Mouse (Mus musculus) G1E (cell line): ENCODE data around the gene Fhad1. TPM values are rescaled to one million over a fixed set of nuclear protein-coding genes. Genes with fewer than 3 reads are reported as not detected.

Source experiments
- ATAC-seq: 2 replicates; pipeline ENCODE4 v1.8.0; 2016; ENCODE audit warnings: mild to moderate bottlenecking; ENCODE audit not compliant: insufficient number of reproducible peaks, poor library complexity, low FRiP score, severe bottlenecking; ENCODE audit errors: extremely low read depth
- DNase-seq: peaks from one replicate; pipeline ENCODE4 v3.0.0; 2012; ENCODE audit warnings: low spot score
- H3K27me3 ChIP-seq: 2 replicates; pipeline ENCODE4 v1.6.1; 2012; ENCODE audit warnings: mild to moderate bottlenecking, low read length, inconsistent platforms; ENCODE audit not compliant: insufficient read depth
- H3K36me3 ChIP-seq: replicated peaks from 2 replicates; pipeline ENCODE3; 2012; ENCODE audit warnings: mild to moderate bottlenecking, inconsistent platforms
- H3K4me1 ChIP-seq: 2 replicates; pipeline ENCODE4 v1.6.1; 2012; ENCODE audit warnings: low read depth, low read length, inconsistent platforms, mixed read lengths; ENCODE audit not compliant: insufficient read depth
- H3K4me3 ChIP-seq: 2 replicates; pipeline ENCODE4 v1.5.1; 2012; ENCODE audit warnings: low read depth, mild to moderate bottlenecking, inconsistent platforms, low read length, moderate library complexity, mixed read lengths
- H3K9me3 ChIP-seq: replicated peaks from 2 replicates; pipeline ENCODE4 v1.6.1; 2012; ENCODE audit warnings: inconsistent platforms
- CTCF ChIP-seq: IDR thresholded peaks from 2 replicates; pipeline ENCODE4 v1.5.1; 2012; ENCODE audit warnings: low read depth, low read length, inconsistent platforms, mixed read lengths
- GATA1 ChIP-seq: IDR thresholded peaks from 2 replicates; pipeline ENCODE4 v1.6.1; 2012; ENCODE audit warnings: borderline replicate concordance, low read length, inconsistent platforms, mixed read lengths
- GATA2 ChIP-seq: IDR thresholded peaks from 2 replicates; pipeline ENCODE4 v1.6.1; 2012; ENCODE audit warnings: low read depth, low read length, inconsistent platforms, borderline replicate concordance
- POLR2AphosphoS5 ChIP-seq: IDR thresholded peaks from 2 replicates; pipeline ENCODE4 v1.6.1; 2012; ENCODE audit warnings: low read depth, low read length, inconsistent platforms; ENCODE audit not compliant: insufficient replicate concordance
- TAL1 ChIP-seq: conservative IDR thresholded peaks from 2 replicates; pipeline ENCODE4 v1.6.1; 2012; ENCODE audit warnings: low read depth, low read length, inconsistent platforms, mixed read lengths
- polyA plus RNA-seq: library from polyadenylated mRNA; stranded (reverse); fragments of >175 nt; gene quantifications from 2 replicates; pipeline ENCODE4 v1.2.3, GENCODE M21; 2012
- total RNA-seq, 2 experiments: library from RNA; stranded (forward) in 1 of 2; stranded (reverse) in 1 of 2; fragments of 200-1000 nt in 1 of 2; fragments of >200 nt in 1 of 2; fragmentation: Nextera tagmentation in 1 of 2; gene quantifications; 2 replicates each; pipeline ENCODE4 v1.2.3; 2014 to 2017

Fhad1 gene
- total and polyA plus RNA-seq, 3 experiments = 0.11 TPM; not detected in 2

DNA sequence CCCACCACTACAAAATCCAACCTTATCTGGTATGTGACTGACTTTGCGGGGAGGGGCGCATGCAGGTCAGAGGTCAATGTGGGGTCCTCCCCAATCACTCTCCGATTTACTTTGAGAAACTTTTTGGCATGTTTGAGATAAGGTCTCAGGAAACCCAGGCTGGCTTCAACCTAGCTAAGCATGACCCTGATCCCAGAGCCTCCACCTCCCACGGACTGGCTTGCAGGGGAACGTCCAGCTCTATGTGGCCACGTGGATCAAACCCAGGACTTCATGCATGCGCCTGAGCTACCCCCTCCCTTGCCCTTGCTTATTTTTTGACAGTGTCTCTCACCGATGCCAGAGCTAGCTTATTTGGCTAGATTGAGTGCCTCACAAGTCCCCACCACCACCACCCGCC is 61.6 kb downstream of the Fhad1 start:
- no peak for DNase-seq
- Histone ChIP-seq H3K4me3 (no peak overlapping the region), H3K9me3 (no peaks in the 10 kb centered on the region), H3K4me1 (peaks cover under 1% of the 10 kb centered on the region; the same call in 1 of the 2 replicates), H3K27me3 (no peaks in the 10 kb centered on the region), H3K36me3 (no peaks in the 10 kb centered on the region)
- TF ChIP-seq CTCF (no peak), TAL1 (no peak), GATA1 (no peak), POLR2AphosphoS5 (no peak), GATA2 (no peak)
- ATAC-seq = no peak

DNA sequence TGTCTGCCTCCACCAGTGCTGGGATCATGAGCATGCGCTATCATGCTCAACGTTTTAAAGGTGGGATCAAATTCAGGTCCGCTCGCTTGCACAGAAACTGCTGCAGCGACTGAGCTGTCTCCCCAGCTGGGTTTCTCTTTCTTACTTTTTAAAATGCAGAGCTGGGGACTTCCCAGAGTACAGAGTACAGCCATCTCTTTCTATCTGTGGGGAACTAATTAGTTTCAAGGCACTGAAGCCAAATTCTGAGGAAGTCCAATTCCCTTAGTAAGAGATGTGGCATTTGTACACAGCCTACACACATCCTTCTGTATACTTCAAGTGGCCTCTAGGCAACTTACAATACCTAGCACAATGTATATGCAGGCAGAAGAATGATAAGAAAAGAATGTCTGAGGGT is 62.1 kb downstream of the Fhad1 start:
- Histone ChIP-seq H3K4me1 (no peaks in the 10 kb centered on the region), H3K9me3 (no peaks in the 10 kb centered on the region), H3K36me3 (no peaks in the 10 kb centered on the region), H3K27me3 (no peaks in the 10 kb centered on the region), H3K4me3 (no peak overlapping the region)
- ATAC-seq = no peak
- TF ChIP-seq GATA1 = no peak
- DNase-seq = no peak

DNA sequence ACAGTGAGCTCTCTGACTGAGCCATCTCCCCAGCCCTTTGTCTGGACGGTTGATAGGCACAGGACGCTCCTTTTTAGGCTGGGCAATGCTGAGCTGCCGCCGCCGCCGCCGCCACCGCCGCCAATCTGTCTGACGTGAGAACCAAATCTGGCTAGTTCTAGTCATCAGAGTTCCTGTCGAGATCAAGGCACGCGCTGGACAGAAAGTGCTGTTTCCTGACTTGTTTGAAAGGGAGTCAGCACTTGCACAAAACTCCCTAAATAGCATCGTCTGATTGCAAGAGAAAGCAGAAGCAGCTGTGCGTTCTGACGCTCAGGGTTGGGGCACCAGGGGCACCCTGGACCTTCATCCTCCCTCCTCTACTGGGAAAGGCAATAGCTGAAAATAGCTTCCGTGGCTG is 62.8 kb downstream of the Fhad1 start:
- Histone ChIP-seq H3K9me3 (no peaks in the 10 kb centered on the region), H3K27me3 (no peaks in the 10 kb centered on the region), H3K36me3 (no peaks in the 10 kb centered on the region), H3K4me3 (no peak overlapping the region), H3K4me1 (no peaks in the 10 kb centered on the region)
- DNase-seq (no peak), ATAC-seq (no peak)
- TF ChIP-seq TAL1 (no peak), CTCF (no peak), POLR2AphosphoS5 (no peak), GATA2 (no peak), GATA1 (no peak)

DNA sequence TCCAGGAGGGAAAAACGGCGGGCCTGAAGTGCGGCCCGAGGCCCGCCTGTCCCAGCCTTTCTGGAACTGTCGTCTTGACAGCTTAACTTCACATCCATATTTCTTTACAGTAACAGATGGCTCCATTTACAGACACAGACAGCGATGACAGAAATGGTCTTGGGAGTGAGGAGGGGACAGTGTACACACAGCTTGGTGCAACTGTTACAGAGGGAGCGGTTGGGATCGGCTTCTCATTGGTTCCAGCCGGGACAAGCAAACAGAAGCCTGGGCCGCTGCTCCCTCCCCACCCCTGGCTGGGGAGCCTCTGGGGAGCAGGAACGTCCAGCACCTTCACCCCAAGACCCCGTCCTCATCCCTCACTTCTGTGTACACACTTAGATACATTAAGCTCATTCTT is 65.4 kb downstream of the Fhad1 start:
- DNase-seq (no peak), ATAC-seq (no peak)
- no peaks in the 10 kb centered on the region; the same call in 1 of the 2 replicates for H3K27me3 ChIP-seq
- no peaks in the 10 kb centered on the region for H3K9me3 ChIP-seq
- H3K4me1 ChIP-seq = no peaks in the 10 kb centered on the region
- H3K4me3 ChIP-seq = no peak overlapping the region
- no peak for TF ChIP-seq CTCF
- no peak for TF ChIP-seq POLR2AphosphoS5
- no peak for TF ChIP-seq TAL1
- TF ChIP-seq GATA1 = no peak
- no peak for TF ChIP-seq GATA2
- H3K36me3 ChIP-seq = no peaks in the 10 kb centered on the region

DNA sequence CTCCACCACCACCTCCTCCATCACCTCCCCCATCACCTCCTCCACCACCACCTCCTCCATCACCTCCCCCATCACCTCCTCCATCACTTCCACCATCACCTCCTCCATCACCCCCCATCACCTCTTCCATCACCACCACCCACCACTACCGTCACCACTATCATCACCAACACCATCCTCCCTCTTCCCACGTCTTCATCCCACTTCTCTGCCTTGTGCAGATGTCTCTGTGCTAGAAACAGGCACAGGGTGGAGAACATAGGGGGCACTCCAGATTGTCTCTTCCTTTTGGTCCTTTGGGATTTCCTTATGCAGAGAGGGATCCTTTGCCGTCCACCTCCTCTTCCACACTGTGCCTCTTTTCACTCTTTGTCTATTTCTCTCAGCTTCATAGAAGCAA is 66.1 kb downstream of the Fhad1 start:
- H3K27me3 ChIP-seq = no peaks in the 10 kb centered on the region; the same call in 1 of the 2 replicates
- peaks cover 5% of the 10 kb centered on the region; the same call in 1 of the 2 replicates for H3K9me3 ChIP-seq
- H3K36me3 ChIP-seq = no peaks in the 10 kb centered on the region
- no peak overlapping the region for H3K4me3 ChIP-seq
- ATAC-seq (no peak), DNase-seq (no peak)
- TF ChIP-seq GATA1 = no peak
- no peak for TF ChIP-seq GATA2
- no peaks in the 10 kb centered on the region for H3K4me1 ChIP-seq

DNA sequence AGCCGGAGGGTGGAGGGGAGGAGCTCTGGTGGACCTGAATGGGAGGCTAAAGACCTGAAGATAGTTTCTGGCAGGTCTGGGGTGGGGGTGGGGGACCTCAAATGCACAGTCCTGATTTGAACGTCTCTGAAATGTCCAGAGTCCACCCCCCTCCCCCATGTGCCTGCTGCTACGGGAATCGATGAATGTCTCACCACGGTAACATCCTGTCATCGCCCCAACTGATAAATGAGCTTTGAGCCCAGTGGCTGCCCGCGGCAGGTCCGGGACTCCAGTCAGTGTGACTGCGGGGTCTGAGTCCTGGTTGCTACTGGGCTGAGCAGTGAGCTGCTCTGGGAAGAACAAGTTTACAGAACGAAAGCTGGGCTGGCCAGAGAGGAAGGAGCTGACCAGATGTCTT is 72.5 kb downstream of the Fhad1 start:
- H3K27me3 ChIP-seq = no peaks in the 10 kb centered on the region; the same call in 1 of the 2 replicates
- no peak for ATAC-seq

DNA sequence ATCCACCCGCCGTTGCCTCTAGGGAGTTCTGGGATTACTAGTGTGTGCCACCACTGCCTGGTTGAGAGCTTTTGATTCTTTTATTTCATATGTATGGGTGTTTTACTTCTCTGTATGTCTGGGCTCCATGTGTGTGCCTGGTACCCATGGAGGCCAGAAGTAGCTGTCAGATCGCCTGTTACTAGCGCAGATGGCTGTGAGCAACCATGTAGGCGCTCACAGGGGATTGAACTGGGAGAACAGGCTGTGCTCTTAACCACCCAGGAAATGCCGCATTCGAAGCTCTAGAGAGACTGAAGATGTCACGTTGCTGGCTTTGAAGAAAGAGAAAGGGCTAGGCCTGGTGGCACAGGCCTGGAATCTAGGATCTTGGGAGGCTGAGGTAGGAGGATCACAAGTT is 73.6 kb downstream of the Fhad1 start:
- H3K36me3 ChIP-seq = no peaks in the 10 kb centered on the region
- ATAC-seq = no peak
- DNase-seq = no peak
- no peaks in the 10 kb centered on the region for H3K27me3 ChIP-seq
- H3K9me3 ChIP-seq = peaks cover 9% of the 10 kb centered on the region; the same call in 1 of the 2 replicates
- H3K4me1 ChIP-seq = no peaks in the 10 kb centered on the region
- no peak overlapping the region for H3K4me3 ChIP-seq
- no peak for TF ChIP-seq GATA1
- TF ChIP-seq GATA2 = no peak
- TF ChIP-seq POLR2AphosphoS5 = no peak
- TF ChIP-seq TAL1 = no peak
- TF ChIP-seq CTCF = no peak

More for the DNA sequence above, 72.5 kb downstream of the Fhad1 start:
- TF ChIP-seq GATA2 (no peak), CTCF (no peak), TAL1 (no peak), POLR2AphosphoS5 (no peak), GATA1 (no peak)
- Histone ChIP-seq H3K4me3 (no peak overlapping the region), H3K9me3 (peaks cover 9% of the 10 kb centered on the region; the same call in 1 of the 2 replicates), H3K36me3 (no peaks in the 10 kb centered on the region), H3K4me1 (no peaks in the 10 kb centered on the region)
- DNase-seq = no peak
